Mouse (Mus musculus) midbrain, embryonic 14.5 days (tissue): ENCODE measurements around the gene Amt. TPM values are rescaled to one million over a fixed set of nuclear protein-coding genes. Genes with fewer than 3 reads are reported as not detected.

ENCODE experiments used
- ATAC-seq: fragments of 200-750 bp; cut with Nextera tagmentation; 2 replicates; pipeline ENCODE4 v1.8.0; 2017; ENCODE audit warnings: moderate number of reproducible peaks, moderate library complexity; ENCODE audit not compliant: low FRiP score, low TSS enrichment
- DNase-seq: peaks from one replicate; pipeline ENCODE4 v3.0.0-alpha.2; 2015
- H3K27ac ChIP-seq: fragments of 300-500 bp; sonication (generic); replicated peaks from 2 replicates; pipeline ENCODE4 v1.5.1; 2014; ENCODE audit warnings: mild to moderate bottlenecking, low read depth, low read length, moderate library complexity
- H3K27me3 ChIP-seq: fragments of 300-500 bp; sonication (generic); 2 replicates; pipeline ENCODE4 v1.6.1; 2014; ENCODE audit warnings: low read length, control low read depth, mixed read lengths; ENCODE audit not compliant: control insufficient read depth, insufficient read depth
- H3K36me3 ChIP-seq: fragments of 300-500 bp; sonication (generic); 2 replicates; pipeline ENCODE4 v1.6.1; 2014; ENCODE audit warnings: low read length, control low read depth; ENCODE audit not compliant: control insufficient read depth, insufficient read depth
- H3K4me1 ChIP-seq: fragments of 300-500 bp; sonication (generic); 2 replicates; pipeline ENCODE4 v1.6.1; 2014; ENCODE audit warnings: mild to moderate bottlenecking, antibody characterized with exemption, low read length, control low read depth; ENCODE audit not compliant: control insufficient read depth, insufficient read depth
- H3K4me2 ChIP-seq: fragments of 300-500 bp; sonication (generic); 2 replicates; pipeline ENCODE4 v1.6.1; 2014; ENCODE audit warnings: mild to moderate bottlenecking, low read length, moderate library complexity
- H3K4me3 ChIP-seq: fragments of 300-500 bp; sonication (generic); replicated peaks from 2 replicates; pipeline ENCODE4 v1.5.1; 2014; ENCODE audit warnings: low read depth, low read length
- H3K9ac ChIP-seq: fragments of 300-500 bp; sonication (generic); replicated peaks from 2 replicates; pipeline ENCODE4 v1.6.1; 2014; ENCODE audit warnings: mild to moderate bottlenecking, low read length, moderate library complexity
- H3K9me3 ChIP-seq: fragments of 300-500 bp; sonication (generic); 2 replicates; pipeline ENCODE4 v1.6.1; 2016; ENCODE audit warnings: low read length, control low read depth, mixed read lengths; ENCODE audit not compliant: control insufficient read depth
- WGBS: fragments of 180-500 bp; shearing (Covaris S2); extraction: QIAGEN DNeasy Blood & Tissue Kit; methylation state at CpG from one replicate; pipeline ENCODE4 v1.1.7; 2014; 5-methylcytosine and 5-hydroxymethylcytosine counted together
- polyA plus RNA-seq: library from polyadenylated mRNA; unstranded; fragments of >200 nt; fragmentation: Nextera tagmentation; extraction: Ambion mirVana; gene quantifications from 2 replicates; pipeline ENCODE4 v1.2.1, GENCODE M21; 2014

Gene Amt
- polyA plus RNA-seq, 1 experiment from 2014 or later, result 23.5 TPM

DNA sequence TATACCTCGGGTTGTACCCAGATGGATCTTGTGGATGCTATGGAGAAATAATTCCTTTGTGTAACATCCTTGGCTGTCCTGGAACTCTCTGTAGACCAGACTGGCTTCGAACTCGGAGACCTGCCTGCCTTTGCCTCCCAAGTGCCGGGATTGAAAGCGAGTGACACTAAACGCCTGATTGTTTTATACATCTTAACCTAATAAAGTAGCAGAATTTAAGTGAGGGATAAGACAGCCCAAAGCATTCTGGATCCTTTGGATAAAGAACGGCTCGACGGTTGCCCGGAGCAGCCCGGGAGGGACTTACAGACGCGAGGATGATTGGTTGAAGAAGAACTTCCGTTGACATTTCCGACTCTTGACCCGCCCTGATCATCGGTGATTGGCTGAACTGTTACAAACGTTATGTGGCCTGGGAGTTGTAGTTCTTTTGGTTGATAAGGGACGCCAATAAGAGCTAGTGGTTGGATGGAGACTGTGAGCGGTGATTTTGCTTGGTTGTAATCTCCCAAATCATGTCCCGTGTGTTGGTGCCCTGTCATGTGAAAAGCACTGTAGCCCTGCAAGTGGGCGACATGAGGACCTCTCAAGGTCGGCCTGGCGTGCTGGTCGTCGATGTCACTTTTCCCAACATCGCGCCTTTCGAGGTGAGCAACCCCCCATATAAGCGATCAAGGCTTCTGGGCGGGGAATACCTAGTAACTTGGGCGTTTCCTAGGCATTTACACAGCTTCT is 6.5 kb upstream of the Amt start, which contains the start of gene Nicn1:
Nicn1 (plus strand) TSS at position 414 of the 735 bp plus-strand sequence.
- Histone ChIP-seq H3K4me3 (peak within 1 kb of the TSS; percentile 52), H3K9me3 (no peaks in the 10 kb centered on the region), H3K36me3 (peaks cover 18% of the 10 kb centered on the region), H3K4me1 (peaks cover 8% of the 10 kb centered on the region), H3K27me3 (no peaks in the 10 kb centered on the region), H3K27ac (peak within 1 kb of the TSS; percentile 88), H3K9ac (peak within 1 kb of the TSS; percentile 65), H3K4me2 (peak within 1 kb of the TSS; percentile 68)
- under 1% methylated on average over 32 of the region's 32 CpGs for WGBS
- peak; percentile 97 for ATAC-seq
- DNase-seq, result peak; percentile 97

DNA sequence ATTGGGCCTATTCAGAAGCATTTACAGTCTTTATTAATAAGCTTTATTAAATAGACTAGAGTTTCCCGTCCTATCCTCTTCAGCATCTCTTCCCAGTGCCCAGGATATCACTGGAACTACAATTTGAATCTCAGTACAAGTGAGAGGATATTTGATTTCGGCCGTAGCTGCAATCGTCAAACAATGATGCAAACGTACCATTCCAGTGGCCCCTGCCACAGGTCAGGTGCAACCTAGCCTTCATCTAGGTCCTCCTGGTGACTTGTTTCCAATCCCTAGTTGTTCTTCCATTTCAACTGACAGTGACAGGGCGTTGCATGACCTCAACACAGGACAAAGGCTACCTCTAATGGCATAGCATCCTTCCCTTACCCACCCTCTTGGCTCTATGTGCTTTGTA is 5.9 kb upstream of the Amt start:
- Histone ChIP-seq H3K4me2 (peak overlapping the region; percentile 68), H3K9ac (peak overlapping the region; percentile 65), H3K9me3 (no peaks in the 10 kb centered on the region), H3K27me3 (no peaks in the 10 kb centered on the region), H3K4me1 (peaks cover 8% of the 10 kb centered on the region), H3K36me3 (peaks cover 24% of the 10 kb centered on the region), H3K27ac (peak overlapping the region; percentile 76), H3K4me3 (peak overlapping the region; percentile 52)
- DNase-seq (no peak), ATAC-seq (no peak)
- WGBS, result 36% methylated on average over 6 of the region's 6 CpGs

DNA sequence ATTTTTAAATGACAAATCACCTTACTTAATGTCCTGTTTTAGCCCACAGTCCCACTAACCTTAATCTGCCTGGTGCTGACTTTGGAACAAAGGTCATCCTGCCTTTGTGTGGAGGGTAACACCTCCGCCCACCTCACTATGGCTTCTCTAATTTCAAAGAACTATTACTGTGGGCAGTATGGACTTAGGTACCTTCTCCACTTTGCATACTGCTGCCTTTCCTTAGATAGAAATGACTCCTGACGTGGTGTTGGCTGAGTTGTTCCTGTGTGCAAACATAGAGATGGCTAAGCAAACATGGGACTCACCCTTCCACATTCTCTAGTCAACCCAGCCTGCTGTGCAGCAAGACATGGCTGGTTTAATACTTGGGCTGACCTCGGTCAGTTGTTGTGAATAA is 5.2 kb downstream of the Amt start:
- peaks cover 35% of the 10 kb centered on the region for H3K36me3 ChIP-seq
- ATAC-seq, result no peak
- WGBS, result 89% methylated on average over 3 of the region's 3 CpGs

DNA sequence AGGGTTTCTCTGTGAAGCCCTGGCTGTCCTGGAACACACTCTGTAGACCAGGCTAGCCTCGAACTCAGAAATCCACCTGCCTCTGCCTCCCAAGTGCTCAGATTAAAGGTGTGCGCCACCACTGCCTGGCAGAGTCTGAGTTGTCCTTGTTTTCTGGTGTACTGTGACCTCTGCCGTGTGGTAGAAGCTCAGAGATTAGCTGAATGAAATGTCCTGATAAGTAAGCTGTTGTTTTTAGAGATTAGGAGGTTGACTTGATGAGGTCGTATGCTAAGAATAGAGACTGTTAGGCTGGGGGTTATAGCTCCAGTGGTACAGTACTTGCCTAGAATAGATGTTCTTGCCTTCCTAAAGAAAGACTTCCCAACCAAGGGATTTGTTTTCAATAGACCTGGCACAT is 8.1 kb downstream of the Amt start:
- H3K9ac ChIP-seq, result no peak overlapping the region; the same call in 1 of the 2 replicates
- peak overlapping the region; percentile 92 for H3K4me2 ChIP-seq
- WGBS, result 89% methylated on average over 4 of the region's 4 CpGs
- ATAC-seq (no peak), DNase-seq (no peak)
- no peak overlapping the region for H3K27ac ChIP-seq
- no peaks in the 10 kb centered on the region for H3K9me3 ChIP-seq
- peaks cover 28% of the 10 kb centered on the region for H3K4me1 ChIP-seq
- H3K4me3 ChIP-seq, result peak overlapping the region; percentile 89
- no peaks in the 10 kb centered on the region for H3K27me3 ChIP-seq
- peaks cover 35% of the 10 kb centered on the region for H3K36me3 ChIP-seq

More for the DNA sequence above, 5.2 kb downstream of the Amt start:
- no peak overlapping the region for H3K9ac ChIP-seq
- peaks cover 17% of the 10 kb centered on the region for H3K4me1 ChIP-seq
- H3K9me3 ChIP-seq, result no peaks in the 10 kb centered on the region
- no peaks in the 10 kb centered on the region for H3K27me3 ChIP-seq
- H3K4me3 ChIP-seq, result no peak overlapping the region
- H3K4me2 ChIP-seq, result no peak overlapping the region
- no peak overlapping the region for H3K27ac ChIP-seq
- no peak for DNase-seq

DNA sequence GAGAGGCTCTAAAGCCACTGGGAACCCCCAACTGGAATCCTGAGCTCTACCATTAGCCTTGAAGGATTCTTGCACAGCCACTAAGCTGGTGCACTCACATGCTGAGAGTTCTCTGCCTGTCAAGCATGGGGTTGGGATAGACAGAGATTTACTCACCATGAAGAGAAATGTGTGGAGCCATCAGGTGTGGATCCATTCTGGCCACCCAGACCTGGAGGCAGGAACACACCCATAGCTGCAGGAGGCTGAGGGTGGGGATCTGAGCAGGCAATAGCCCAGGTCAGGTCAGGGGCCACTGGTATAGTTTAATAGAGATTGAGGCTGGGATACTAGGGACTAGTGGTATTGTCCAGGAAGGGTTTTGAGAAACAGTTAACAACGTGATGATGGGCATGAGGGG is 8.5 kb downstream of the Amt start:
- 10% methylated on average over 1 of the region's 1 CpGs for WGBS
- Histone ChIP-seq H3K4me2 (peak overlapping the region; percentile 92), H3K4me1 (peaks cover 28% of the 10 kb centered on the region), H3K4me3 (peak overlapping the region; percentile 89), H3K27me3 (no peaks in the 10 kb centered on the region), H3K9ac (peak overlapping the region; percentile 78), H3K36me3 (peaks cover 35% of the 10 kb centered on the region), H3K9me3 (no peaks in the 10 kb centered on the region), H3K27ac (peak overlapping the region; percentile 97)
- ATAC-seq (peak; percentile 0; the same call in 1 of the 2 replicates), DNase-seq (no peak)

DNA sequence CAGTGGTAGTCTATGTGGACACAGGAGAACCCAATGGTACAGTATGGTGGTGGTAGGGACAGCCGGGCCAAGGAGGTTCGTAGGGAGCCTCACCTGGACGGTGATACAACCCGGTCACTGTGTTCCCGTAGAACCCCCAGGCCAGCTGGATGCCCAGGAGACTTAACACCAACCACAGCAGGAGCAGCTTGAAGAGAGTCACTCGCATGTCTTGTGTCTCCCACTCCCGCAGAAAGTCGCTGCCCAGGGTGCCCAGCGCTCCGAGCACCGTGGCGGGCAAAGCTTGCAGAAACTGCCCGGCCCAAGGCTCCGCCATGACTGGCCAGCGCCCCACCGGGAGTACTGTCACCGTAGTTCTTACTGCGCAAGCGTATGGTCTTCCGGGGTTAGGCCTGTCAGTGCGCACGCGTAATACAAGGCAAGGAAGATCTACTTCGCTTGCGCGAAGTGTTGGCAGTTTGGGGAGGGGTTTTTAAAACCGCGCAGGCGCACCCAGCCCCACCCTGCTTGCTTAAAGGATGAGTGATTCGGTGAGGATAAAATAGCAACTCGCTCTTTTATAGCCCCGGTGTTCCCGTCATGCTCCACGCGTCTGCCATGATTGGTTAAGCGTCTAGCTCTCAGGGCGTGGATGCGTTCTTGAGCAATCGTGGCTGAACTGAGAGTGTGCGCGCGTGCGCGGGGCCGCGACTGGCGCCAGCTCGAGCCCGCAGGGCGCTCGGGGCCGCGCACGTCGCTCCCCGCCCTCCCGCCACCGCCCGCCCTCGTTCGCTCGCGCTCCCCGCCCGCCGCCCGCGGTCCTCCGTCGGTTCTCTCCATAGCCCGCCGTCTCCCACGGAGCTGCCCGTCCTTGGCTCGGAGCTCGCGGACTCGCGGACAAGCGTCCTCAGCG is 9.2 kb downstream of the Amt start, which contains the start of the genes Rhoa and Tcta:
Rhoa (plus strand) TSS at position 501 of the 892 bp plus-strand sequence.
Tcta (minus strand) TSS at position 532 of the 892 bp plus-strand sequence.
- ATAC-seq (peak; percentile 96), DNase-seq (peak; percentile 99)
- Histone ChIP-seq H3K9ac (peak within 1 kb of the TSS; percentile 91), H3K27me3 (no peaks in the 10 kb centered on the region), H3K27ac (peak within 1 kb of the TSS; percentile 97), H3K4me2 (peak within 1 kb of the TSS; percentile 92), H3K4me1 (peaks cover 32% of the 10 kb centered on the region), H3K4me3 (peak within 1 kb of the TSS; percentile 89), H3K9me3 (no peaks in the 10 kb centered on the region), H3K36me3 (peaks cover 28% of the 10 kb centered on the region)
- WGBS, result under 1% methylated on average over 80 of the region's 81 CpGs

DNA sequence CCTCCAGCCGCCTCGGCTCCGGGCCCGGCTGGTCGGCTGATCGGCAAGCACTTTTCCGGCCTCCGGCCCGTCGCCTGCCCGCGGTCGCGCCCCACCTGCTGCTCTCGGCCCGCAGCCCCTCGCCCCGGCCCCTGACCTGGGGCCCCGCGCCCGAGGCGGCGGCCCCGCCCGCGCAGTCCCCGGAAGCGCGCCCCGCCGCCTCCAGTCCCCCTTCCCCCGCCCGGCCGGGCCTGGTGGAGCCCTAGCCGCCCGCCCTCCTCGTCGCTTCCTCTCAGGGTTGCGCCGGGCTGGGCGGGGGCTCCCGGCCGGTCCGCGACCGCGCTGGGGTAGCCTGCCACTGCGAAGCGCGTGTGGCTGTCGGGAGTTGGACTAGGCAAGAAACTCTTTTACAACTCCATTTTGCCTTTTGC is 9.9 kb downstream of the Amt start:
- Histone ChIP-seq H3K9me3 (no peaks in the 10 kb centered on the region), H3K36me3 (peaks cover 22% of the 10 kb centered on the region), H3K4me3 (peak overlapping the region; percentile 89), H3K4me2 (peak overlapping the region; percentile 70), H3K27ac (peak overlapping the region; percentile 97), H3K4me1 (peaks cover 35% of the 10 kb centered on the region), H3K27me3 (no peaks in the 10 kb centered on the region), H3K9ac (peak overlapping the region; percentile 91)
- ATAC-seq, result peak; percentile 64
- peak; percentile 85 for DNase-seq
- WGBS, result under 1% methylated on average over 50 of the region's 51 CpGs

DNA sequence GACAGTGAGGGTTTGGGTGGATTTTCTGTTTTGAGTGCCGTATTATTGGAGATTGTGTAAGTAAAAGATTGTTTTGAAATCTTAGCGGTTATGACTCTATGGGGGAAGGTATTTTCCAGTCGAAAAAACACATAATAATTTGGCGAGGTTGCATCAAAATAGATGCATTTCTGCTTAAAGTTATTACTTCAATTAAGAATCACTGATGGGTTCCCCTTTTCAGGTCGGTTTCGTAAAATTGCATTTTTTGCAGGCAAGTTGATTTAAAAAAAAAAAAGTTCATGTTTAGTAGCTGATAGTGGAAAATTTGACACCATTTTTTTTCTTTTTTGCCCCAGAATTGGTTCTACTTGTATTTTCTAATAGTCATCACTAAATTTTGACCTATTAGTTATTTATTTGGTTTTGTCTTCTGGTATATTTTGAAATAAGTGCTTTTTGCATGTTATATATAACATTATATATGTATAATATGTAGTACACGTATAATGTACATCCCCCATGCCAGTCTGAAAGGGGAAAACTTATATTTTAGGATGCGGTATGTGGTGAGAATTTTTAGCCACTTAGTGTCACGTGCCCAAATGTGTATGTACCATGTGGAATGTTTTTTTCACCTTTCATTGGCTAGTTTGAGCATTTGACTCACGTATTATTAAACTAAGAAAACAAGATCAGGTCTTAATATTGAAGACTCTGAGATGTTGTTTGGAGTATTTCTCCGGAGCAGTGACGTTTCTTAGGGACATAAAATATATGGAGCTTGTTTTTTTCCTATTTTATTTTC is 10.6 kb downstream of the Amt start:
- Histone ChIP-seq H3K9me3 (no peaks in the 10 kb centered on the region), H3K27me3 (no peaks in the 10 kb centered on the region), H3K27ac (peak overlapping the region; percentile 97), H3K9ac (peak overlapping the region; percentile 91), H3K4me3 (peak overlapping the region; percentile 89), H3K36me3 (peaks cover 18% of the 10 kb centered on the region), H3K4me1 (peaks cover 37% of the 10 kb centered on the region), H3K4me2 (peak overlapping the region; percentile 70)
- 26% methylated on average over 12 of the region's 12 CpGs for WGBS
- ATAC-seq (no peak), DNase-seq (no peak)
